Mouse (Mus musculus): ENCODE measurements around the gene Atp6v0d1. TPM values are rescaled to one million over a fixed set of nuclear protein-coding genes. Genes with fewer than 3 reads are reported as not detected.
"Not testable (repeated sequence)": the region's sequence is repeated elsewhere in the genome, so short reads cannot be mapped to it uniquely, and the experiment has no call there.

The Atp6v0d1 gene
- total RNA-seq, 4 experiments from 2014 or later: 113 to 135 (median 122) TPM

GRCm38 (mm10) chr8:105573427-105573826 lies 7.6 kb upstream of the Atp6v0d1 start:
- no peak for DNase-seq

GRCm38 (mm10) chr8:105571810-105572209 lies 6.0 kb upstream of the Atp6v0d1 start:
- DNase-seq: no peak

- no peak for DNase-seq
Measured at GRCm38 (mm10) chr8:105566703-105567595, 1.1 kb upstream of the Atp6v0d1 start.

- DNase-seq: no peak
Measured at GRCm38 (mm10) chr8:105565401-105565881, 406 bp downstream of the Atp6v0d1 start.

- not testable (repeated sequence) for DNase-seq
Measured at GRCm38 (mm10) chr8:105564573-105565229, 1.1 kb downstream of the Atp6v0d1 start.

- DNase-seq: no peak
Measured at GRCm38 (mm10) chr8:105563871-105564270, 2.0 kb downstream of the Atp6v0d1 start.

GRCm38 (mm10) chr8:105562863-105563262 lies 3.0 kb downstream of the Atp6v0d1 start:
- DNase-seq: no peak

- no peak for DNase-seq
Measured at GRCm38 (mm10) chr8:105555230-105555629, 10.6 kb downstream of the Atp6v0d1 start.

GRCm38 (mm10) chr8:105554087-105554486 lies 11.8 kb downstream of the Atp6v0d1 start:
- no peak for DNase-seq

- DNase-seq: no peak
Measured at GRCm38 (mm10) chr8:105552824-105553223, 13.0 kb downstream of the Atp6v0d1 start.

GRCm38 (mm10) chr8:105552032-105552431 lies 13.8 kb downstream of the Atp6v0d1 start:
- DNase-seq: no peak

- DNase-seq: no peak
Measured at GRCm38 (mm10) chr8:105550083-105550482, 15.8 kb downstream of the Atp6v0d1 start.

GRCm38 (mm10) chr8:105549506-105549905 lies 16.3 kb downstream of the Atp6v0d1 start:
- DNase-seq: no peak

GRCm38 (mm10) chr8:105546384-105547350 lies 19.2 kb downstream of the Atp6v0d1 start:
- no peak for DNase-seq

GRCm38 (mm10) chr8:105545249-105545648 lies 20.6 kb downstream of the Atp6v0d1 start:
- no peak for DNase-seq

GRCm38 (mm10) chr8:105544544-105545205 lies 21.2 kb downstream of the Atp6v0d1 start:
- no peak for DNase-seq

GRCm38 (mm10) chr8:105543703-105544102 lies 22.1 kb downstream of the Atp6v0d1 start:
- no peak for DNase-seq

GRCm38 (mm10) chr8:105542808-105543207 lies 23.0 kb downstream of the Atp6v0d1 start:
- DNase-seq: no peak

- no peak for DNase-seq
Measured at GRCm38 (mm10) chr8:105542032-105542656, 23.7 kb downstream of the Atp6v0d1 start.

GRCm38 (mm10) chr8:105538940-105539339 lies 26.9 kb downstream of the Atp6v0d1 start:
- DNase-seq: no peak

- DNase-seq: peak; percentile 52
Measured at GRCm38 (mm10) chr8:105537011-105537677, 28.7 kb downstream of the Atp6v0d1 start.

All from adrenal gland, adult 8-10 months (tissue).